Mouse (Mus musculus) neural tube, embryonic 11.5 days (tissue): Measurements from ENCODE around the gene Gm11060. TPM values are rescaled to one million over a fixed set of nuclear protein-coding genes. Genes with fewer than 3 reads are reported as not detected.

Source experiments
- ATAC-seq: fragments of 200-750 bp; cut with Nextera tagmentation; 2 replicates; pipeline ENCODE4 v1.8.0; 2017; ENCODE audit warnings: moderate number of reproducible peaks, mild to moderate bottlenecking, moderate TSS enrichment, moderate library complexity; ENCODE audit not compliant: insufficient read depth, low FRiP score, low TSS enrichment
- DNase-seq: peaks from one replicate; pipeline ENCODE4 v3.0.0-alpha.2; 2015; ENCODE audit warnings: low spot score
- H3K27ac ChIP-seq: fragments of 300-500 bp; sonication (generic); 2 replicates; pipeline ENCODE4 v1.5.1; 2014; ENCODE audit warnings: low read depth, mild to moderate bottlenecking, low read length
- H3K27me3 ChIP-seq: fragments of 300-500 bp; sonication (generic); 2 replicates; pipeline ENCODE4 v1.6.1; 2014; ENCODE audit warnings: mild to moderate bottlenecking, low read length, mixed read lengths; ENCODE audit not compliant: control insufficient read depth, insufficient read depth
- H3K36me3 ChIP-seq: fragments of 300-500 bp; sonication (generic); 2 replicates; pipeline ENCODE4 v1.6.1; 2014; ENCODE audit warnings: mild to moderate bottlenecking, low read length, moderate library complexity, mixed read lengths; ENCODE audit not compliant: control insufficient read depth, insufficient read depth
- H3K4me1 ChIP-seq: fragments of 300-500 bp; sonication (generic); 2 replicates; pipeline ENCODE4 v1.6.1; 2014; ENCODE audit warnings: low read length, mixed read lengths; ENCODE audit not compliant: control insufficient read depth, insufficient read depth
- H3K4me2 ChIP-seq: fragments of 300-500 bp; sonication (generic); 2 replicates; pipeline ENCODE4 v1.6.1; 2014; ENCODE audit warnings: low read depth, mild to moderate bottlenecking, moderate library complexity
- H3K4me3 ChIP-seq: fragments of 300-500 bp; sonication (generic); 2 replicates; pipeline ENCODE4 v1.5.1; 2014; ENCODE audit warnings: low read depth, low read length
- H3K9ac ChIP-seq: fragments of 300-500 bp; sonication (generic); 2 replicates; pipeline ENCODE4 v1.6.1; 2014; ENCODE audit warnings: mild to moderate bottlenecking, low read length
- H3K9me3 ChIP-seq: fragments of 300-500 bp; sonication (generic); 2 replicates; pipeline ENCODE4 v1.6.1; 2016; ENCODE audit warnings: low read length; ENCODE audit not compliant: control insufficient read depth
- WGBS: fragments of 180-500 bp; shearing (Covaris S2); extraction: QIAGEN DNeasy Blood & Tissue Kit; methylation state at CpG from one replicate; pipeline ENCODE4 v1.1.7; 2014; 5-methylcytosine and 5-hydroxymethylcytosine counted together
- polyA plus RNA-seq: library from polyadenylated mRNA; unstranded; fragments of >200 nt; fragmentation: Nextera tagmentation; extraction: Ambion mirVana; gene quantifications from 2 replicates; pipeline ENCODE4 v1.2.1, GENCODE M21; 2014

The Gm11060 gene
- polyA plus RNA-seq, 1 experiment from 2014 or later, result not detected

DNA sequence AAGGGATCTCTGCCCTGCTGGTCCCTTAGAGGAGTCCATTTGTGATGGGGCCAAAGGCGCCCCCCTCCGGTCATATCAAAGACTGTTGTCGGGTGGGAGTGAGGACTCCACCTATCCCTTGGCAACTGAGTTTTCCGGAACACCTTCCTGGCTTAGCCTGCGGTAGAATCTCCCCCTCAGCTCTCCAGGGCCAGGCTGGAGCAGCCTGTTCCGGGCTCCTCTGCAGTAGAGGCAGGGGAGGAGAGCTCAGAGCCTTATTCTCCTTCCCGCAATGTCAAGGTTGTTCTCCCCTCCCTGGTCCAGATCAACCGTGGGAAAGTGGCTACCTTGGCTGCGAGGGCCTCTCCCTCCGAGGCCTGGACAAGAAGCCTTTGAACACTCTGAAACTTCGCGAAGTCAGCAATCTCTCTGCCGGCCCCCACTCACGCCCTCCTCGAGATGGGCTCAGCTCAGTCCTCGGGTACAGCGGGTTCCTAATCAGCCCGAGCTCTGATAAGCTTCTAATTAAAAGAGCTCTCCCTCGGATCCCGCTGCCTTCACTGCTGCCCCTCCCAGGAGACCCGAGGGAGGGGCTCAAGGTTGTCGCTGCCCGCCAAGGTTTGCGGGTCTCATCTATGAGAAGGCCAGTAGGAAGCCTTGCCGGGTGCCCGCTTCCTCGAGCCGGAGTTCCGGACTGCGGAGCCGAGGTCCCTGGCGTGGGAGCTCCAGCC is 38.7 kb downstream of the Gm11060 start:
- H3K4me3 ChIP-seq, result no peak overlapping the region
- H3K27me3 ChIP-seq, result peaks cover 96% of the 10 kb centered on the region
- H3K4me2 ChIP-seq, result no peak overlapping the region; the same call in 1 of the 2 replicates
- peaks cover 4% of the 10 kb centered on the region; the same call in 1 of the 2 replicates for H3K4me1 ChIP-seq
- no peaks in the 10 kb centered on the region for H3K9me3 ChIP-seq
- H3K27ac ChIP-seq, result no peak overlapping the region
- H3K36me3 ChIP-seq, result no peaks in the 10 kb centered on the region
- no peak overlapping the region for H3K9ac ChIP-seq
- DNase-seq (peak; percentile 57), ATAC-seq (no peak)
- WGBS, result under 1% methylated on average over 32 of the region's 32 CpGs

DNA sequence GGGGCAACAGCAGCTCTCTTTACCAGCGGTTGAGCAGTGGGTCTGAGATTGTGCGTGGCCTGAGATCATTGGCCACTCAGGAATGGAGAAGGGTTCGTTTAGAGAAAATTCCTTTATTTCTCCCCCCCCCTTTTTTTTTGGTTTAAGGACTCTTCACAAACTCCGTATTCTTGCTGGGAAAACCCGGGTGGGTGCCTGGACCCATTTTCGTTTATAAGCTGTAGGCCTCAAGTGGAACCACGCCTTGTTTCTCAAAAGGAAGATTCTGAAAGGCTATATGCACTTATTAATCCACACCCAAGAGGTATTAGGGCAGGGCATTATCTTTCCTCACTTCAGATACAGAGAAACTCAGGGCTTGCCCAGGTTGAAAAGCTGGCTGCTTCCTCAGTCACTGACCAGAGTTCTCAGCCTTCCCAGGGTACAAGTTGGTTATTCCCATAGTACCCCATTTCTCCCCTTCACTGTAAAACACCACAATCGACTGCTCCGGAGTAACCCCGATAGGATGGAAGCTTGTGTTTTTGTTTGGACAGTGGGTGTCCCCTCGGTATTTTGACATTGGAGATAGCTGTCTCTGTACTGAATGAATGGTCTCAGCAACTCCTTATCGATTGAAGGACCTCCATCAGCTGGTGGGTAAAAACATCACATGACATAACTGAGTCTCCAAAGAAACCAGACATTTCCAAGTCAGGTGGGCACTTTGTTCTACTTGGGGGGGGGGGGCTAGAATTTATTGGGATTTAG is 39.4 kb downstream of the Gm11060 start:
- Histone ChIP-seq H3K27me3 (peaks cover 96% of the 10 kb centered on the region), H3K27ac (no peak overlapping the region), H3K36me3 (no peaks in the 10 kb centered on the region), H3K9ac (no peak overlapping the region), H3K9me3 (no peaks in the 10 kb centered on the region), H3K4me2 (no peak overlapping the region; the same call in 1 of the 2 replicates), H3K4me3 (no peak overlapping the region), H3K4me1 (peaks cover 4% of the 10 kb centered on the region; the same call in 1 of the 2 replicates)
- WGBS, result 5% methylated on average over 12 of the region's 12 CpGs
- DNase-seq, result peak; percentile 47
- no peak for ATAC-seq

GRCm38 (mm10) chr2:105131811-105132100 is 39.9 kb downstream of the Gm11060 start:
- H3K9ac ChIP-seq, result no peak overlapping the region
- H3K27me3 ChIP-seq, result peaks cover 96% of the 10 kb centered on the region
- H3K27ac ChIP-seq, result no peak overlapping the region
- WGBS, result 0% methylated on average over 2 of the region's 2 CpGs
- H3K4me3 ChIP-seq, result no peak overlapping the region
- no peaks in the 10 kb centered on the region for H3K9me3 ChIP-seq
- no peak overlapping the region for H3K4me2 ChIP-seq
- ATAC-seq (no peak), DNase-seq (peak; percentile 35)
- no peaks in the 10 kb centered on the region for H3K36me3 ChIP-seq
- peaks cover 4% of the 10 kb centered on the region; the same call in 1 of the 2 replicates for H3K4me1 ChIP-seq

DNA sequence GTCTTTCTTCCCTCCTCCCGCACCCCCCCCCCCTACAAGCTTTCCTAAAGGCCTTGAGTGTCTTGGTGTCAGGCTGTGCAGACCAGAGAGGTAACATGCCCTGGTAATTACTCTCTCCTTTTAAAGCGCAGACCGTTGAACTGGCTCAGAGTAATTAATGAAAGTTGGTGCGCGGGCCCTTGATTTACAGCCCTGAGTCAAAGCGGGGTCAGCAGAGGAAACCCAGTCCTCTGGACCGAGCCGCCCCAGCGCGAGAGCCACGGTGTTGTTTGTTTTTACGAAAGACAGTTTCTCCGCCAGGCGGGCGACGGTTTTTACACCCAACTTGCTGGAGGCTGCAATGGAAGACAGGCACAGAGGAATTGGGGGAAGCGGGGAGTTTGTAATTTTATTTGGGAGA is 40.5 kb downstream of the Gm11060 start:
- H3K27me3 ChIP-seq, result peaks cover 96% of the 10 kb centered on the region
- no peak overlapping the region for H3K4me3 ChIP-seq
- ATAC-seq, result no peak
- WGBS, result 0% methylated on average over 16 of the region's 17 CpGs
- no peaks in the 10 kb centered on the region for H3K36me3 ChIP-seq
- peaks cover 4% of the 10 kb centered on the region; the same call in 1 of the 2 replicates for H3K4me1 ChIP-seq
- no peaks in the 10 kb centered on the region for H3K9me3 ChIP-seq
- DNase-seq, result no peak
- no peak overlapping the region for H3K9ac ChIP-seq
- no peak overlapping the region for H3K27ac ChIP-seq
- no peak overlapping the region for H3K4me2 ChIP-seq

DNA sequence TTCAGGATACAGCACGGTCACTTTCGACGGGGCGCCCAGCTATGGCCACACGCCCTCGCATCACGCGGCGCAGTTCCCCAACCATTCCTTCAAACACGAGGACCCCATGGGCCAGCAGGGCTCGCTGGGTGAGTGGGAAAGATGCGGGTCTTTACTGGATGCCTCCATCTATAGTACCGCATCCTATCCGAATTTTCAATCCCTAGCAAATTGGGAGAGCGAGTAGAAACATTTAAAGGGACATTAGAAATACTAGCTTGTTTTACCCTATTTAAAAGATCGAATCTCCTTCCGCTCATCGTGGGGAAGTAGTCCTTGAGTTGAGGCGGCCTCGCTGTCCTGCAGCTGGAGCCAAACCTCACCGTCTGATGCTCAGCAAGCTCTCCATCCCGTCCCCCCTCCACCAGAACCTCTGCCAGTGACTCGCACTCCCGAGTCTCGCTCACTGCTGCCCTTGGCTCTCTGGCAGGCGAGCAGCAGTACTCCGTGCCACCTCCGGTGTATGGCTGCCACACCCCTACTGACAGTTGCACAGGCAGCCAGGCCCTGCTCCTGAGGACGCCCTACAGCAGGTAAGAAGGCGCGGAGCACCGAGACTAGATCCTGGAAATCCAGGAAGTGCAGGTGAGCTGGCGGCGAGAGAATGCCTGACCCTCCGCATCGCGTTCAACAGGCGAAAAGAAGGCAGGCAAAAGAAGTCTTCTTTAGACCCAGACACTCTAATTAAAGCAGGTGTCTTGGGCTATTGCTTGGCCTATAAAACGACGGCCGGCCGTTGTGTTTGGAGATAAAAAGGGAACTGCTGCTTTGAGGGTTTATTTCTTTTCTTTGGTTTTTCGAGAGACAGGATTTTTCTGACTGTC is 41.3 kb downstream of the Gm11060 start:
- Histone ChIP-seq H3K27ac (no peak overlapping the region), H3K36me3 (no peaks in the 10 kb centered on the region), H3K27me3 (peaks cover 89% of the 10 kb centered on the region), H3K9ac (no peak overlapping the region), H3K4me1 (peaks cover 4% of the 10 kb centered on the region; the same call in 1 of the 2 replicates), H3K4me3 (no peak overlapping the region), H3K9me3 (no peaks in the 10 kb centered on the region), H3K4me2 (no peak overlapping the region)
- under 1% methylated on average over 43 of the region's 43 CpGs for WGBS
- peak; percentile 35 for DNase-seq
- no peak for ATAC-seq

DNA sequence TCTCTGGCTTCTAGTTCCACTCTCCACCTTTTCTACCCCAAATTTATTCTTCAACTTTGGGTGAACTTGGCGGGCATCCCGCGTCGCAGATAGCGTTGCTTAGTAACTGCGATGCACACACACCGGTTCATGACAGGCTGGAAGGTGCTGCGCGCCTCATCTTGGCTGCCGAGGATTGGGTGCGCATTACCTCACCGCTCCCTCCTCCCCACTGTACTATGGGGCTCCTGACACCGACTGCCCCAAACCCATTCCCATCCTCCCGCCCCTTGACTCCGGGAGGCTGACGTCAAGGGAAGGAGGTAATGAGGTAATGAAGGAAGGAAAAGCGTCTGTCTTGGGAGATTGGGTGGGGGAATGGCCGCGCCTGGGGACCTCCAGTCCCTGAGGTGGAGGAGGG is 42.5 kb downstream of the Gm11060 start:
- Histone ChIP-seq H3K4me1 (peaks cover 4% of the 10 kb centered on the region; the same call in 1 of the 2 replicates), H3K9ac (no peak overlapping the region), H3K36me3 (no peaks in the 10 kb centered on the region), H3K9me3 (no peaks in the 10 kb centered on the region), H3K4me3 (no peak overlapping the region), H3K27me3 (peaks cover 80% of the 10 kb centered on the region), H3K4me2 (no peak overlapping the region), H3K27ac (no peak overlapping the region)
- WGBS, result 0% methylated on average over 19 of the region's 19 CpGs
- ATAC-seq (0 out of 2 replicates have a peak, but pooled peaks have one; percentile 24), DNase-seq (peak; percentile 25)

DNA sequence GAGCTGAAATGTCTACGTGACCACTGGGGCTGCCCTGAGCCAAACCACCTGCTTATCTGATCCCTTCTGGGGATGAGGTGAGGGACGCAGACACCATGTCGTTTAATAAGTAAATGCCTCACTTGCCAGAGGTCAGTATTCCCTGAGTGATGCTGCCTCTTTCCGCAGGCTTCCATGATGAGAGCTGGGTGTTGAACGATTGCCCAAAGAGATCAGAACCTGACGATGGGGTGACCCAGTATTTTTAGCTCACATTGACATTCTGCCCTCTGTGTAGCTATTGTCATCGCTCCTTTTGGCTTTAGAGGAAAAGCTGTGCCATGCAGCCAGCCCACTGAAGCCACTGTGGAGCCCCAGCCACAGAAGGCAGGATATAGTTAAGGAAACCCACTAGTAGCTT is 47.7 kb downstream of the Gm11060 start:
- H3K9ac ChIP-seq, result no peak overlapping the region
- peaks cover 1% of the 10 kb centered on the region; the same call in 1 of the 2 replicates for H3K4me1 ChIP-seq
- H3K4me3 ChIP-seq, result no peak overlapping the region
- DNase-seq (no peak), ATAC-seq (no peak)
- no peaks in the 10 kb centered on the region for H3K9me3 ChIP-seq
- H3K4me2 ChIP-seq, result no peak overlapping the region
- H3K27me3 ChIP-seq, result peaks cover 28% of the 10 kb centered on the region
- no peak overlapping the region for H3K27ac ChIP-seq
- H3K36me3 ChIP-seq, result no peaks in the 10 kb centered on the region
- 78% methylated on average over 7 of the region's 7 CpGs for WGBS

DNA sequence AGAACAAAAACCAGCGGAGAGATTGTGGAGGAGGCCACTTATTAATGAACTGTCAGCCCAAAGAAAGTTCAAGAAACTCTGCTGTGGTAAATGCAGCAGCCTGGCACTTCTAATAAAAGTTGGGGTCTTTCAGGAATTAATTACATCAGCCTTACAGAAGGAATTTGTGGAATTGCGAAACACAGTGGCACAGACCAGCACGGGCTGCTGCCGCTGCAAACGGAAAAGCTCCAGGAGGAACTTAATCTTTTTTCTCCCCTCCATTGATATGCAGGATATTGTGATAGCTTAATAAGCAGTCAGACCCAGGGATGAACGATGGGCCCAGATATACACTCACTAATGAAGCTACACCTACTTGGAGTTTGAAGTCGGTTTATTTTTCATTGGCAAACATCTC is 49.6 kb downstream of the Gm11060 start:
- H3K9ac ChIP-seq, result no peak overlapping the region
- H3K36me3 ChIP-seq, result no peaks in the 10 kb centered on the region
- no peak overlapping the region for H3K27ac ChIP-seq
- H3K27me3 ChIP-seq, result peaks cover 9% of the 10 kb centered on the region
- WGBS, result 73% methylated on average over 7 of the region's 7 CpGs
- H3K9me3 ChIP-seq, result no peaks in the 10 kb centered on the region
- no peak overlapping the region for H3K4me3 ChIP-seq
- H3K4me2 ChIP-seq, result no peak overlapping the region
- no peak for DNase-seq
- H3K4me1 ChIP-seq, result no peaks in the 10 kb centered on the region
- ATAC-seq, result no peak
